Mouse (Mus musculus): ENCODE measurements around the gene Ncoa3. TPM values are rescaled to one million over a fixed set of nuclear protein-coding genes. Genes with fewer than 3 reads are reported as not detected.

The Ncoa3 gene
- total and polyA plus RNA-seq, 2 experiments: 11.5 to 13.6 TPM

DNA sequence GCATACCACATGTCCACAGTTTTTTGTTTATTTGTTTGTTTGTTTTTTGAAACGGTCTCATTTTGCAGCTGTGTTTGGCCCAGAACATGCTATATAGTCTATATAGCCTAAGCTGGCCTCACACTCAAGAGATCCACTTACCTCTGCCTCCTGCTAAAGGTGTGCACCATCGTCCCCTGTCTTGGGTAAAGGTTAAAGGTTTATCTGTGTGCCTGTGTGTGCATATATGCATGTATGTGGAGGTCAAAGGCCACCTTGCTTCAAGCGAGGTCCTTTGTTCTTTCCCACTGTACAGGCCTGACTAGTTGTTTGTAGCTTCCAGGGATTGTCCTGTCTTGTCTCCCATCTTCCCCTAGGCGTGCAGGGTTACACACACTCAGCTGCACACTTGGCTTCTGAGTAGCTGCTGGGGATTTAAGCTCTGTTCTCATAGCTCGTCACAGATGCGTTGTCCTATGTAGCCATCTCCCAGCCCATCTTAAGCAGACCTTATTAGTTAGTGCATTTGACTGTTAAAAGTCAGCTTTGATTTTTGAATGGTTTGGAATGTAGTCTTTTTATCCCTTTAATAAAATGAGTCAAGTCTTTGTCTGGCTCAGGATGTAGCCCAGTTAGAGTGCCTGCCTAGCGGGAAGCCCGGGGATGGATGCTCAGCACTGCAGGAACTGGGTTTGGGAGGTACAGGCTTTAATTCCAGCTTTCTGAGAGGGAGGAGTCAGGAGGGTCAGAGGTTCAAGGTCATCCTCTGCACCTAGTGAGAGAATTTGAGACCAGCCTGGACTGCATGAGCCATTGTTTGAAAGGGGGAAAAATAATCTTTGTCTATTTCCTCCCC lies 16.3 kb downstream of the Ncoa3 start:
- Histone ChIP-seq H3K4me1 (ENCODE audit: control insufficient read depth, insufficient read depth, low read length) (peaks cover 28% of the 10 kb centered on the region), H3K4me3 (ENCODE audit: insufficient read depth, low read depth, low read length) (no peak overlapping the region), H3K27ac (replicated peaks; ENCODE audit: insufficient read depth, low read depth, low read length) (no peak overlapping the region), H3K79me2 (ENCODE audit: control insufficient read depth, insufficient read depth, low read length) (peaks cover 48% of the 10 kb centered on the region), H3K9ac (ENCODE audit: low read depth, low read length) (no peak overlapping the region), H3K36me3 (ENCODE audit: control insufficient read depth, insufficient read depth, low read length) (no peaks in the 10 kb centered on the region), H3K27me3 (ENCODE audit: control insufficient read depth, insufficient read depth, low read length) (no peaks in the 10 kb centered on the region)
- WGBS: 43% methylated on average over 8 of the region's 8 CpGs
- no peak for TF ChIP-seq CTCF (IDR thresholded peaks at IDR 0.05; ENCODE audit: low read depth, low read length)
- TF ChIP-seq POLR2A (IDR thresholded peaks at IDR 0.05; ENCODE audit: extremely low read depth, insufficient read depth, low read length): no peak
- DNase-seq (ENCODE audit: extremely low read depth, low read depth, low spot score): no peak

DNA sequence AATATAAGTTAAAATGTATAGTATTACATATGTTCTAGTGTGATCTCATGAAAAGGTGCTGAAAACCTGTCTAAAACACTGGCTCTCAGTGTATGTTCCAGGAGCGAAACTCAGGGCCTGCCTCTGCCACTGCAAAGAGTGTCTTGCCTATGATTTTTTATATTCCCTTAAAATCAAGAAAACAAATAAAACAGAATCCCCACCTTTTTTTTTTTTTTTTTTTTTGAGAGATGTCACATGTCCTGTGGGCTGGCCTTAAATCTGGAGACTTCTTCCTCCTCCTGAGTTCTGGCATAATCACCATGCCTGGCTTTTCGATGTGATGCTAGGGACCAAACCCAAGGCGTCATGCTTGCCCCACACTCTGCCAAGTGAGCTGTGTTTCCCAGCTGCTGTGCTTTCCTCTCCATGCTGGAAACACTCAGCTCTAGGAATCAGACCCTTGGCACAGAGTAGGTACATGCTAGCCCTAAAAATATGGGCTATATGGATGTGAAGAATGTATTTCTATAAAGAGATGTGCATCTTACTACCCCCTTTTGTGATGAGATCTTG lies 17.0 kb downstream of the Ncoa3 start:
- H3K27ac ChIP-seq (replicated peaks; ENCODE audit: insufficient read depth, low read depth, low read length): no peak overlapping the region
- no peak for DNase-seq (ENCODE audit: extremely low read depth, low read depth, low spot score)
- peaks cover 26% of the 10 kb centered on the region for H3K4me1 ChIP-seq (ENCODE audit: control insufficient read depth, insufficient read depth, low read length)
- TF ChIP-seq CTCF (IDR thresholded peaks at IDR 0.05; ENCODE audit: low read depth, low read length): no peak
- TF ChIP-seq POLR2A (IDR thresholded peaks at IDR 0.05; ENCODE audit: extremely low read depth, insufficient read depth, low read length): no peak
- H3K4me3 ChIP-seq (ENCODE audit: insufficient read depth, low read depth, low read length): no peak overlapping the region
- no peaks in the 10 kb centered on the region for H3K36me3 ChIP-seq (ENCODE audit: control insufficient read depth, insufficient read depth, low read length)
- H3K79me2 ChIP-seq (ENCODE audit: control insufficient read depth, insufficient read depth, low read length): peaks cover 51% of the 10 kb centered on the region
- H3K9ac ChIP-seq (ENCODE audit: low read depth, low read length): no peak overlapping the region
- 71% methylated on average over 3 of the region's 3 CpGs for WGBS
- no peaks in the 10 kb centered on the region for H3K27me3 ChIP-seq (ENCODE audit: control insufficient read depth, insufficient read depth, low read length)

DNA sequence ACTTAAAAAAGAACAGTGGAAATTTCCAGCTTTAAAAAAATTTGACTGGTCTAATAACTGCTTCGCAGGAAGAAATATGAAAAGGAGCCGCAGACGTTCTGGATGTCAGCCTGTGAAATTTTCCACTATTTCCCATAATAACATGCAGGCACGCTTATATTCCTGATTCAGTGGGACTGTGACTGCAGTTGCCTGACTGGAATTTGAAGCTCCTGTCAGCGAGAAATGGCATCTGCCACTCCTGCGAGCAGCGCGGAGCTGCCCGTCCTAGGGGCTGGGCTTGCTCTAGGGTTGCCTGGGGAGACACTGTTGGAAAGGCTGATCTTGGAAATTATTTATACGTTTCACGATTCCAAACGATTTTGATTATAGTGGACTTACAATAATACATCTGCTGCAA lies 17.9 kb downstream of the Ncoa3 start:
- peaks cover 53% of the 10 kb centered on the region for H3K79me2 ChIP-seq (ENCODE audit: control insufficient read depth, insufficient read depth, low read length)
- DNase-seq (ENCODE audit: extremely low read depth, low read depth, low spot score): no peak
- no peak overlapping the region for H3K9ac ChIP-seq (ENCODE audit: low read depth, low read length)
- no peak overlapping the region for H3K4me3 ChIP-seq (ENCODE audit: insufficient read depth, low read depth, low read length)
- H3K4me1 ChIP-seq (ENCODE audit: control insufficient read depth, insufficient read depth, low read length): peaks cover 26% of the 10 kb centered on the region
- no peak overlapping the region for H3K27ac ChIP-seq (replicated peaks; ENCODE audit: insufficient read depth, low read depth, low read length)
- no peak for TF ChIP-seq CTCF (IDR thresholded peaks at IDR 0.05; ENCODE audit: low read depth, low read length)
- no peak for TF ChIP-seq POLR2A (IDR thresholded peaks at IDR 0.05; ENCODE audit: extremely low read depth, insufficient read depth, low read length)
- no peaks in the 10 kb centered on the region for H3K27me3 ChIP-seq (ENCODE audit: control insufficient read depth, insufficient read depth, low read length)
- no peaks in the 10 kb centered on the region for H3K36me3 ChIP-seq (ENCODE audit: control insufficient read depth, insufficient read depth, low read length)
- WGBS: 86% methylated on average over 12 of the region's 12 CpGs

DNA sequence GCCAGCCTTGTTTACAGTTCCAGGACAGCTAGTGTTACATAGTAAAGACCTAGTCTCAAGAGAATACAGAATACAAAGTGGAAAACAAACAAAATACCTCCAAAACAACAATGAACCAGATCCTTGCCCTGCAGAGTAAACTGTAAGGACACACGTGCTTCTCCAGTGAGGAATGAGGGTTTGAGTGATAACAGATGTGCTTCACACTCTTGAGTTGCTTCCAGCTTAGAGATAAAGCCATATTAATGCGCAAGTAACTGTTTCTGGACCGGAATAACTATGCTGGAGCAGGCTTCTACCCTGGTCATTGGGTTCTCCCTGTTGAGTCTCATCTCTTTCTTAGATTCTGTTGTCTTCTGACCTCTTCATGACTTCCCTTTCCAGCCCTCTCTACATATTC lies 19.0 kb downstream of the Ncoa3 start:
- Histone ChIP-seq H3K4me3 (ENCODE audit: insufficient read depth, low read depth, low read length) (no peak overlapping the region), H3K36me3 (ENCODE audit: control insufficient read depth, insufficient read depth, low read length) (no peaks in the 10 kb centered on the region), H3K4me1 (ENCODE audit: control insufficient read depth, insufficient read depth, low read length) (peaks cover 22% of the 10 kb centered on the region), H3K9ac (ENCODE audit: low read depth, low read length) (no peak overlapping the region), H3K27me3 (ENCODE audit: control insufficient read depth, insufficient read depth, low read length) (no peaks in the 10 kb centered on the region), H3K27ac (replicated peaks; ENCODE audit: insufficient read depth, low read depth, low read length) (peak overlapping the region; percentile 12; the same call in 1 of the 2 replicates), H3K79me2 (ENCODE audit: control insufficient read depth, insufficient read depth, low read length) (peaks cover 55% of the 10 kb centered on the region)
- DNase-seq (ENCODE audit: extremely low read depth, low read depth, low spot score): no peak
- no peak for TF ChIP-seq POLR2A (IDR thresholded peaks at IDR 0.05; ENCODE audit: extremely low read depth, insufficient read depth, low read length)
- no peak for TF ChIP-seq CTCF (IDR thresholded peaks at IDR 0.05; ENCODE audit: low read depth, low read length)
- 57% methylated on average over 3 of the region's 3 CpGs for WGBS

DNA sequence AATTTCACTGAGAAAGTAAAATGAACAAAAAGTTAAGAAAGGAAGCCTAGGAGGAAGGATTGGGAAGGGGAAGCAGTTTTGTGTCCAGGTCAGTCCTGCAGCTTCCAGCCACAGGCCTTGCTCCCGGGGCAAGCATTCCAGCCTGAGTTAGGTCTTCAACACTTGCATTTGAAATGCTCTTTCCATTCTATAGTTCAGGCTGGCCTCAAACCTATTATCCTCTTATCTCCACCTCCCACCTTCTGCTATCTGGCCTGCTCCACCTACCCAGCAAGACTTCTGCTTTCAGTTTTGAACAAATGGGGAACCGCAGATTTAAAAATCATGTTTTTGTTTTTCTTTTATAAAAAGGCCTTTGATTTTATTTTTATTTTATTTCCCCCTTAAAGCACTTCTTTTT lies 19.7 kb downstream of the Ncoa3 start:
- TF ChIP-seq POLR2A (IDR thresholded peaks at IDR 0.05; ENCODE audit: extremely low read depth, insufficient read depth, low read length) (no peak), CTCF (IDR thresholded peaks at IDR 0.05; ENCODE audit: low read depth, low read length) (no peak)
- no peak overlapping the region for H3K27ac ChIP-seq (replicated peaks; ENCODE audit: insufficient read depth, low read depth, low read length)
- H3K36me3 ChIP-seq (ENCODE audit: control insufficient read depth, insufficient read depth, low read length): no peaks in the 10 kb centered on the region
- H3K9ac ChIP-seq (ENCODE audit: low read depth, low read length): no peak overlapping the region
- DNase-seq (ENCODE audit: extremely low read depth, low read depth, low spot score): no peak
- peaks cover 19% of the 10 kb centered on the region for H3K4me1 ChIP-seq (ENCODE audit: control insufficient read depth, insufficient read depth, low read length)
- peaks cover 53% of the 10 kb centered on the region for H3K79me2 ChIP-seq (ENCODE audit: control insufficient read depth, insufficient read depth, low read length)
- 50% methylated on average over 2 of the region's 2 CpGs for WGBS
- H3K4me3 ChIP-seq (ENCODE audit: insufficient read depth, low read depth, low read length): no peak overlapping the region
- no peaks in the 10 kb centered on the region for H3K27me3 ChIP-seq (ENCODE audit: control insufficient read depth, insufficient read depth, low read length)

DNA sequence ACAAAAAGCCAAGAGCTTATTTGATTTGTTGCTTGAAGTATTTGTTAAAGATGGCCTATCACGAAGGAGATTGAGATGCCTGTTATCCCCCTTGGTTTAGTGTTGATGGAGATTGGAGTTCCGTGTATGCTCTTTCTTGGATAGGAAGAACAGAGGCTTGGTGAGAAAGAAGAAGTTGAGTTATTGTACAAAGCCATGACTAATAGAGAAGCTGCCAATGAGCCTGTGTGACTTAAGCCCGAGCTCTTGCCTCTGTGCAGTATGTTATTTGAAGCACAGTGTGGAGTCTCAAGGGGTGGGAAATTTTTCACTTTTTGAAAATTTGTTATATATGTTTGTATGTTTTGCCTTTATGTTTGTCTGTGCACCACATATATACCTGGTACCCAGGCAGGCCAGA lies 26.3 kb downstream of the Ncoa3 start:
- H3K4me3 ChIP-seq (ENCODE audit: insufficient read depth, low read depth, low read length): no peak overlapping the region

More for the DNA sequence above, 26.3 kb downstream of the Ncoa3 start:
- WGBS: 66% methylated on average over 3 of the region's 3 CpGs
- H3K36me3 ChIP-seq (ENCODE audit: control insufficient read depth, insufficient read depth, low read length): no peaks in the 10 kb centered on the region
- H3K4me1 ChIP-seq (ENCODE audit: control insufficient read depth, insufficient read depth, low read length): peaks cover 16% of the 10 kb centered on the region
- no peak for DNase-seq (ENCODE audit: extremely low read depth, low read depth, low spot score)
- H3K9ac ChIP-seq (ENCODE audit: low read depth, low read length): no peak overlapping the region
- H3K27me3 ChIP-seq (ENCODE audit: control insufficient read depth, insufficient read depth, low read length): no peaks in the 10 kb centered on the region
- TF ChIP-seq POLR2A (IDR thresholded peaks at IDR 0.05; ENCODE audit: extremely low read depth, insufficient read depth, low read length) (no peak), CTCF (IDR thresholded peaks at IDR 0.05; ENCODE audit: low read depth, low read length) (no peak)
- H3K79me2 ChIP-seq (ENCODE audit: control insufficient read depth, insufficient read depth, low read length): peaks cover 41% of the 10 kb centered on the region
- no peak overlapping the region for H3K27ac ChIP-seq (replicated peaks; ENCODE audit: insufficient read depth, low read depth, low read length)

All from liver, adult 2 months (tissue).